Mouse (Mus musculus) common myeloid progenitor, adult 5-6 weeks (primary cell): ENCODE measurements around the gene Pgm3. TPM values are rescaled to one million over a fixed set of nuclear protein-coding genes. Genes with fewer than 3 reads are reported as not detected.
"Not testable (repeated sequence)": the region's sequence is repeated elsewhere in the genome, so short reads cannot be mapped to it uniquely, and the experiment has no call there.

ENCODE experiments used
- ATAC-seq: replicated peaks from 2 replicates; pipeline ENCODE4 v1.8.0; 2016; ENCODE audit warnings: low read depth, mild to moderate bottlenecking, moderate TSS enrichment, inconsistent platforms; ENCODE audit not compliant: poor library complexity, severe bottlenecking
- total RNA-seq: library from RNA; stranded (forward); fragments of 200-1000, 187-1606 nt; gene quantifications from 2 replicates; pipeline ENCODE4 v1.2.3, GENCODE M21; 2017

Gene Pgm3
- 17.1 and 17.7 TPM in 2 replicates for total RNA-seq

DNA sequence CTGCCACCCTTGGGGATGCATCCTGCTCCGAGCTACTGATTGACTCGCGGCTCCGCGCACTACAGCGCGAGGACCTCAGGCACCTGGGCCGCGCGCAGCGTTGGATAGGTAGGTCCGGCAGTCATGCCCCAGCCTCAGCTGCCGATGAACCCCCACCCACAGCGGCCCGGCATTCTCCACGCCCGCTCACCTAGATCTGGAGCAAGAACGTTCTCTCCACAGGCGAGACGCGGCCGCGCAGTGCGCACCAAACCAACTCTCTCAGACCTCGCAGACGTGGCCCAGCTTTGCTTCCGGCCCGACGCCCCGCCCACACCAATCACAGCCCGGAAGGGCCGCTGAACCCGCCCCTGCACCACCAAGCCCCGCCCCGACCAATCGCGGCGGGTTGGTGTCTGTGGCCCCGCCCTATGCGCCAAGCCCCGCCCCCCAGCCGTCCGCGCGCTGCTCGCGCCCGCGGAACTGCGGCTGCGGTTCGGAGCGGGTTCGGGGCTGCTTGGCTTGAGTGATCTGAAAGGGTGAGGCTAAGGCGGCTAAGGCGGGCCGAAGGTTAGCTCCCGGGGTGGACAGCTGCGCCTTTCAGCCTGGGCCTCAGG, at the start of gene Pgm3, which contains the start of gene Rwdd2a:
Gene Pgm3 (minus strand): TSS at position 303 of the 596 bp plus-strand sequence.
Gene Rwdd2a (plus strand): TSS at position 452 of the 596 bp plus-strand sequence.
- ATAC-seq: peak; percentile 90

DNA sequence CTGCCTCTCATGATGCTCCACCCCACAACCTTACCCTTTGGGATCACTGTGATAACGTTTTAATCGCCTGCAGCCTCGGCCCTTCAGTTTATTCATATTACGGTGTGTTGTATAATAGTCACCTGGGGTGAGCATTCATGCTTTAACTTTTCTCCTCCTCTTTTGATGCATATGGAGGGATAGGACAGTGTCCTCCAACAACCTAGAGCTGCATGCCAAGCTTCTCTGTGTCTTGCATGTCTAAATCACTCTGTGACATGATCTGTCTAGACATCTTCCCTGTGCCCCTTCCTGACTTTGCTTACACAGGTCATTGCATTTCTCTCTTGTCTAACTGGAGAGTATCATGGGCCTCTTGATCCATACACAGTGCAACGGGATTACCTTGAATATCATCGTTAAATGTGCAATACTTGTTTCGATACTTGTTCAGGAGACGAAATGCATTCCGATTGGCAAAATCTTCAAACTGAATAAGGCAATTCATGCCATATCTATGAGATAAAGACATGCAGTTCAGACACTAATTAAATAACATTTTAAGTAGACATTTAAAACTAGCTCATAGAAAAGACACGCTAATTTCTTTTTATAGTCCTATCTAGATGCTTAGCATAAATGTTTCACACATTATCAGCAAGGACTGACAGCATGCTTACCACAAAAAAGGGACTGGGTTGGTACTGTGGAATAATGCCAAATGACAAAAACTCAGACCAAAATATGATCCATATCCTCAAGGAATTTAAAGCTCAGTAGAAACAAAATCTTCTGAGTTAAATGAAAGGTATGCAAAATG, 47.9 kb upstream of the Pgm3 start:
- no peak for ATAC-seq

DNA sequence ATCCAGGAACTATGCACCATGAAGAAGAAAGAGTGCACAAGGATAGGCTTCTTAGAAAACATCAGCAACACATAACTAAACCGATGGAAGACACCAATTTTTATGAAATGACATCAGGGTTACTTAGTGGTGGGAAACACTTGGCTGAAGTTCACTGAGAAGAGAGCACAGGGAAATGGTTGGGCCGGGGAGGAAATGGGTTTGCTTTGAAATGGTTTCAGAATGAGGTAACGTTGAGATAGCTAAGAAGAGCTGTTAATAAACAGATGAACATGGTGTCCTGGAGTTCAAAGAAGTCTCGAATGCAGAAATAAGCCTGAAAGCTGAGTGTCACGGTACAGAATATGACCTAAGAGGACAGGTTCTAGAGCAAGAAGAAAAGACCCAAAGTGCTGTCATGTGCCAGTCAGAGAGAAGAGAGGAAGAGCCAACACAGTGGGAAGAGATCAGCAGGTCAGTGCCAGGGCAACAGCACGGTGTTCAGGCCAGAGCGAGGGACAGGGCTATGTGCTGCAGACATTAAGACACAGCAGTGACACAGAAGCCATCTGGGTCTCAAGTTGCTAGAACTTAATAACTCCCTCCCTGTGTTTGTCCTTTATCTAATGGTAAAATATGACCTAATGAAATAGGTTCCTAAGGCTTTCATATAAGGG, 46.3 kb upstream of the Pgm3 start:
- no peak for ATAC-seq

DNA sequence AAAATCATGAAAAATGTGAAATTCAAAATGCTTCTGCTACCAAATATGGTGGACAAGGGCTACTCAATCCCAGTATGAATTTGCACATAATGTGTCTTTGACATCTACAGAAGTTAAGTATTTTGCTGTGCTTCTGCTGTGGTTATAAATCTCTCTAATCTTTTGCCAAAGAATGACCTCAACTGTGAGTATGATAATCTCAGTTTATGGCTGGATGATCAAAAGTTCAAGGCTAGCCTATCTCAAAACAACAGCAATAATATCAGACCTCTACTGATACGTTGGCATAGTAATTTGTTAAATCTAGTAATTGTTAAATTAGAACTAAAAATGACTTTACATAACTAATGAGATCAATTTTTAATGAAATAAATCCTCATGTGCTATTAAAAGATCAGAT, 44.1 kb upstream of the Pgm3 start:
- no peak for ATAC-seq

DNA sequence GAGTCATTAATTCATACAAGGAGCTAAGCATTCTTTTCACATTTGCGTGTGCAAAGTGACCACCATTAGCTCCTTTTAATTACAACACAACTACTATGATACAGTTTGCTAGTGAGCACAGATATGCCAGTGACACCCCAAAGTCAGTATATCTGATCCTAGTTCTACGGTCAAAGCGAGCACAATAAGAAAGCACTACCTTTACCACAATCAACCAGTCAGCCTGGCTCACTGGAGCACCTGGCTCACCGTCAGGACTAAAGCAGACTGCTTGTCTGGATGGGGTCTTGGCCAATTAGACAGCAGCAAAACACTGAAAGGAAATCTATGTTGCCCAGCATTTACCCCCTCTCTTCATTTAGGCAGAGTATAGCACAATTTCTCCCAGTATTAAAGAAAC, 40.4 kb upstream of the Pgm3 start:
- no peak for ATAC-seq

DNA sequence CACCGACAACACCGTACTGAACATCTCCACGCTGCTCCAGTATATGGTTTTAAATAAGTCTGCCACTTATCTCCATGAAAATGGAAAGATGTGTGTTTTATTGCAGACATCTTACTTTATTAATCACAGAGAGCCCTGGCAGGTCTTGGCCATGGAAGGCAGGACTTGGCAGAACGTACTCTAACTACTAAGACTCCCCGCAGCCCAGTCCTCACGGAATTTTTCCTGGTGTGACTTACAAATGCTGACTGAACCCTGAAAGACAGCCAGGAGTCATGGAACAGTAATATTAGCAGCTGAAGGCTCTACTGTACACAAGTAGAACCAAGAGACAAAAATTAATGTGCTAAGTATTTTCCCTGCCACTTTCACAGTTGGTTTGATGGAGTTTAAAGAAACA, 34.1 kb upstream of the Pgm3 start:
- no peak for ATAC-seq

DNA sequence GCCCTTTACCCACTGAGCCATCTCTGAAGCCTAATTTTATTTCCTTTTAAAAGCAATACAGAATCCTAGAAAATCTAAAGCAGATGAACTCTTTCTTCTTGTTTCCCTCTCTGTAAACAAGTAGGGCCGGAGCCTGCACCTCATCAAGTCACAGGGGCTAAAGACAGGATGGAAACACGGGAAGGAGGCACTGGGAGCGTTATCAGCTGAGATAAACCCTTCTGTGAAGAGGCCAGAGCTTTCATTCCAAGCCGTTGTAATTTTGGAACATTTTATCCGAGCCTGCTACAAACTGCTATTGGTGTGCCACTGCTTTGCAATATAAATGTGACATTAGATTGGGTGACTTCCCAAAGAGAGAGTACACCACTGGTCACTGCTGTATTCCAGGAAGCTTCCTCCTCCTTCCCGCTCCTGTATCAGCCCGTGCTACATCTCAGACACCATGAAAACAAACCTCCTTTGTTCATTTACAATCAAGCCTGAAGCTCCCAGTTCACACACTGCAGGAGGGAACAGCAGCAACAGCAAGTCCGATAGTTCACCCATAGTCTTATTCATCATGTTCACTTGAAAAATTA, 28.2 kb upstream of the Pgm3 start:
- no peak for ATAC-seq

DNA sequence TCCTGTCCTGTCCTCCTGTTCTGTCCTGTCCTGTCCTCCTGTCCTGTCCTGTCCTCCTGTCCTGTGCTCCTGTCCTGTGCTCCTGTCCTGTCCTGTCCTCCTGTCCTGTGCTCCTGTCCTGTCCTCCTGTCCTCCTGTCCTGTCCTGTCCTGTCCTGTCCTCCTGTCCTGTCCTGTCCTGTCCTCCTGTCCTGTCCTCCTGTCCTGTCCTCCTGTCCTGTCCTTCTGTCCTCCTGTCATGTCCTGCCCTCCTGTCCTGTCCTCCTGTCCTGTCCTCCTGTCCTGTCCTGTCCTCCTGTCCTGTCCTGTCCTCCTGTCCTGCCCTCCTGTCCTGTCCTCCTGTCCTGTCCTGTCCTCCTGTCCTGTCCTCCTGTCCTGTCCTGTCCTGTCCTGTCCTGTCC, 25.3 kb upstream of the Pgm3 start:
- ATAC-seq: not testable (repeated sequence)

DNA sequence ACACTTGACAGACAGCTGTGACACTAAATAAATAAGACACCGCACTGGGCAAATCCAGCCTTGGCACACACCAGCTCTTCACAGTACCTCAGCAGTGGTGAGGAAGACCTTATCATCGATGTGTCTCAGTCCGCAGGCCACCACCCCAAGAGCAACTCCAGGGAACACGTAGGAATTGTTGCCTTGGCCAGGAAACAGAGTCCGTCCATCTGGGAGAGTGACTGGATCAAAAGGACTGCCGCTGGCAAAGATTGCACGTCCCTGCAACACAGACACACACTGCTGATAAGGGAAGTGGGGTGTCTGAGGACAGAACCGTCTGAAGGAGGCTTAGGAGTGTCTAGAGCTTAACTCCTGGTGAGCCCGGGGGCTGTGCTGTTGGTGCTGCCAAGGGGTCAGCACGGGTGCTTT, 22.7 kb upstream of the Pgm3 start:
- ATAC-seq: not testable (repeated sequence)

DNA sequence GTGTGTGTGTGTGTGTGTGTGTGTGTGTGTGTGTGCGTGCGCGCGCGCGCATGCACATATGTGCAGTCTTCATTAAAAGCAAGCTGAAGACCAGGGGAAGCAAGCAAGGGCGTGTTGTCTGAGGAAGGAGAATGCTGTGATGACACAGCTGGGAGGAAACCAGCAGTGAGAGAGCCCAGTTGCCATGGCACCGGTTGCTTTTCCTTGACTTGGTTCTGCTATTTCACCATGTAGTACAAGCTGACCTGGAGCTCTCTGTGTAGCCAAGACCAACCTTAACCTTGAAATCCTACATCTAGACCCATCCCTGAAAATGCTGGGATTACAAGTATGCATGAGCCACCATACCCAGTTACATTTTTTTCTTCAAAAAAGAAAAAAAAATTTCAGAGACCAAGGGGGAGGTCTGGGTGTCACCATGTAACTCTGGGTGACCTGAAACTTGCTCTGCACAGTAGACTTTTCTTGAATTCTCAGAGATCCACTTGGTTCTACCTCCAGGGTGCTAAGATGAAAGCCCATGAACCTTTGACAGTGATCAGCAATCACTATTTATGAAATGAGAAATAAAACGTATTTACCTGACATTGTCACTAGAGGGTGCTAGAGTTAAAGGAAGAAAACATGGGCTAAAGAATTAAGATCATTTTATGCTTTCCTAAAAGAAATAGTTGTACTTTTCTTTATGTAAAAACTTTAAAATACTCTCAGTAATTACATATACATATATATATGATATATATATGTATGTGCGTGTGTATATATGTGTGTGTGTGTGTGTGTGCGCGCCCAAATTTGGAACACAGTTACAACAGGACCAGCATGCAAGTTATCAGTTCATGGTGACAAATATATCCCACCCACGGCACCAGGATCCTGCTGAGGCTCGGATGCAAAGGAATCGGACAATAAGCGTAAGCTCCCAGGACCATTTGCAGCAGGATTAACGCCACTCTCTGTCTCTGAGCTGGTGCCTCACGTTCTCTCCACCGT, 21.3 kb upstream of the Pgm3 start:
- peak; percentile 95 for ATAC-seq

DNA sequence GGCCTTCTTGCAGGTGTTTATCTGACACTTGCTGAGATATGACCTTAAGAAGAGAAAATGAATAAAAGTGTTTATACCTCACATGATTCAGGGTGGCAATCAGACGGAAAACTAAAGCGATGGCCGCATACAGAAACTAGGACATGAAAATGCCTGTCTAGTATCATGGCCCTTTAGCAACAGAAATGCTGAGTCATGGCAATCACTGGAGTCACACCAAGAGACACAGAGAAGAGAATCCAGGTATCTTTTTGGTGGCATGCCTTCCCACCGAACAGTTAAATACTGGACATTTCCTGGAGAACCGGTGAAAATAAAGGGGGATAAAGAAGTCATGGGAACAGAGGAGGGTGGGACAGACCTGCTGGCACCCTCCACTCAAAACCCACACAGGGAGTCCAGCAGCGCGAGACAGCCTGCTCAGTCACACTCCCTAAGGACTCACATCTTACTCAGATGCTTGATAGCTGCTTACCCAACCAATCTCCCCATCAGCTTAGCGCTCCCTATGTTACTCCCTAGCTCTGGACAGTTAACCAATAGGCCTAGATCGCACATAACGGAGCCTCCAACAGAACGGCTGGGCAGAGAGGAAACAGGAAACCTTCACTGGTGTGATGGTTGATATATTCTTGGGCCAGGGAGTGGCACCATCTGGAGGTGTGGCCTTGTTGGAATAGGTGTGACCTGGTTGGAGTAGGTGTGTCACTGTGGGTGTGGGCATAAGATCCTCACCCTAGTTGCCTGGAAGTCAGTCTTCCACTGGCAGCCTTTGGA, 15.6 kb upstream of the Pgm3 start:
- no peak; the same call in 1 of the 2 replicates for ATAC-seq

DNA sequence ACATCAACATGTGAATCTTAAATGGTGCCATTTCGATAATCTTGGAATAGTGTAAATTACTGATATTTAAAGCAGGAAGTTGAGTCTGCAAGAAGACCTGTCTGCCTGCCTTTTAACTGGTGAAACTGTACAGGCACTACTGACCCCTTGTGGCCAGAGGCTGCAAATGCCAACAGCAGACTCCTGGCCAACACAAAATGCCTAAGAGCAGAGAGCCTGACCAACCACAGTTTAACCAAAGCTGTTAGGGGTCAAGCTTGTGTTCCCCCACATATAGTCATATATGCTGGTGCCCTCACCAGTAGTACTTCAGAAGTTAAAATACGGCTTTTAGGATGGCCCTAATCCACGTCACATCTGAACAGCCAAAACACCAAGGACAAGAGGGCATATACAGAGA, 12.1 kb upstream of the Pgm3 start:
- peak; percentile 82 for ATAC-seq

DNA sequence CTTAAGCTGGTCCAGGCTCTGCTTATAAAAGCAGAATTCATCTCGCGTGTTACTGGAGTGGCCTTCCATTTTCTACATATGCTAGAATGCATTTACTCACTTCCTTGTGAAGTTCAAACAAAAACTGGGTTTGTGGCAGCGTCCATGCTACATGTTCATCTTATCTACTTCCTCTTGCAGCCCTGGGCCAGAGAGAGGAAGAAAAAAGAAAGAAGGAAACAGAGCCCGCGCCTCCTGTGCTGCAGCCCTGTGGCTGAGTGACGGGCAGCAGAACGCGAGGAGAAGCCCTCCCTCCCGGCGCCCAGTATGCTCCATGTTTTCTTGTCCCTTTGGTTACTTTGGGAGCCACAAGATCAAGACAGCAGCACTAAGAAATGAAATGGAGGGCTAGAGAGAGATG, 8.0 kb upstream of the Pgm3 start:
- peak; percentile 92 for ATAC-seq

DNA sequence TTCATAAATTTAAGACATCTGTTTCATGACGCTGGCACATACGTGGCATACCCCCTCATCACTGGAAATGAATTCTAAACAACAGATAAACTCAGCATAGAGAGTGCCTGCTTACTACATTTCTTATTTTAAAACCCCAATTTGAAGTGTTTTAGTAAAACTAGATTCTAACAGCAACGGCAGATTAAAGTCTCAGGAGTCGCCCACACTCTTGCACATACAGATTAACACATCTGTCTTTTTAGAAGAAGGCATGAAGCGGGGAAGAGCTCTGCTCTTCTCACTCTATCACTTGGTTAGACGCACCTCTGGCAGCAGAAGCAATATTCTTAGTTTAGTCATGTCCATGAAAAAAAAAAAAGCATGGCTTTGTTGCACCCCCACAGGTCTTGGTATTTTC, 3.5 kb upstream of the Pgm3 start:
- ATAC-seq: no peak

DNA sequence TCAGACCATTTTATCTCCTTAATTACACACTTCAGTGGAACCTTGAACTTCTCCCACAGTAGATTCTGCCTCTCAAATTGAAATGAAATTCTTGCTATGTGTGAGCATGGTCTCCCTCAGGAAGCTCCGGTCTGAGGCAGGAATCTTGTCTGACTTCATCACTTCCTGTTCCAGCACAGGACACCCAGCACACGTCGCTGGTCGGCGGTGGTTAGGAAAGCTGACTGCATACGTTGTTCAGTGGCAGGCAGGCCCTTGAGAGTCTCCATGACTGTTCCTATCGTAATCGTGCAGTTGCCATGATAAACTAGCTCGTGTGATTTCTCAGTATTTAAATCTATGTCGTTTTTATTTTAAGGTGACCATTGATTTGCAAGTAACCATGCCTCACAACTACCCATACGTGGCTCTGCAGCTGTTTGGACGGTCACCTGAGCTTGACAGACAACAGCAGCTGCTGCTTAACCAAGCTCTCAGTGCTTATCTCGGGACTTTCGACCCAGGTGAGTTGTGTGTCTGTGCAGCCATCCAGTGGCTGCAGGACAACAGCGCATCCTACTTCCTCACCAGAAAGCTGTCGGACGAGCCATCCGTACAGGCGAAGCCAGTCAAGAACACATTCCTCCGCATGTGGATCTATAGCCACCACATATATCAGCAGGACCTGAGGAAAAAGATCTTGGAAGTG, 2.1 kb upstream of the Pgm3 start:
- ATAC-seq: 0 out of 2 replicates have a peak, but pooled peaks have one; percentile 6

DNA sequence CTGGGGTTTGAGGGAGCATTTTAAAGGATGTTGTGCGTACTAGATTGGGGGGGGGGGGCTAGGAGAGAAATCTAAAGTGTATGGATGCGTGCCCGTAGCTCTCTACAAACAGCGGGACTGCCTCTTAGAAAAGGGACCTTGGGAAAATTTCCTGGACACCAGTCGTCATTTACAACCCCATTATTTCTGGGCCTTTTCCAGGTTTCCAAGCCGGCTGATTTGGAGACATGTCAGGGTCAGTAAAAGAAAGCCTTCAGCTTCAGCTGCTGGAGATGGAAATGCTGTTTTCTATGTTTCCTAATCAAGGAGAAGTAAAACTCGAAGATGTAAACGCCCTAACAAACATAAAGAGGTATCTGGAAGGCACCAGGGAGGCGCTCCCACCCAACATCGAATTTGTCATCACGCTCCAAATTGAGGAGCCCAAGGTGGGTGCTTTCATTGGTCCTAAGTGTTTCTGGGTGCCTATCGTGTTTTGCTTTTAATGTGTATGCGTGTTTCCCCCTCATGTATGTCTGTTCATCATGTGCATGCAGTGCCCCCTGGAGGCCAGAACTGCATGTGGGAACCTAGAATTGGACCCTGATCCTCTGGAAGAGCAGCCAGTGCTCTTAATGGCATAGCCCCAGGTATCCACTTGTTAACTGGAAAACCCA, 1.1 kb upstream of the Pgm3 start:
- ATAC-seq: peak; percentile 79

DNA sequence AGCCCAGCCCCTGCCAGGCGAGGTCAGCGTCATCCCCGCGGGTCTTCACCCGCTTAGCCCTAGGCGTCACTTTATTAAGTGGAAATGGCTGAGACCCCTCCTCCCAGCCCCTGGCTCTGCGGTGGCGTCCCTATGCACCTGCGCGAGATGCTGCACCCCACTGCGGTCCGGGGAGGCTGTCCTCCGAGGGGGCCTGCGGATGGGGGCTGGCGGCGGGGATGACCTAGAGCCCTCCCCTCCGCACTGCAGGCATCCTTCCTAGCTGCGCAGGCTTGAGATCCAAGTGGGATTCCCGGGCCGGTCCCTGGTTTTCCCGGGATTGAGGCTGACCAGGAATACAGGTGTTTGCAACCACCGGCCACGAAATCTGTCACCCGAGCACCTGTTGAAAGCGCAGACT, 554 bp upstream of the Pgm3 start:
- ATAC-seq: peak; percentile 20

DNA sequence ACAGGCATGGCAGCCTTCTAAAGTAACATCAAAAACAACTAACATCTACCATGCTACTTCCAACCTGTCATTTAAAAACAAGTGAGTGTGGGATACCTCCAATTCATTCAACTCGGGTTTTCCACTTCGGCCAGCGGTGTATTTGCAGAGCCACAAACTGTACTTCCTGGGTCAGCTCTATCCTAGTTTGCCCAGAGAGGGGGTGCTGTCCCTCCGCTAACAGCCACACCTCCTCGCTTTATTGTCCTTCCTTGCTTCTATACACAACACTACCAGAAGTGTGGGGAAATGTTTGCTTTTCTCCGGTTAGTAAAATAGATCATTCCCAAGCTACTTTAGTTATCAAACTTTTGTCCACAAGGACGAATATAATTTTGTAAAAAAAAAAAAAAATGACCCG, 696 bp downstream of the Pgm3 start:
- no peak for ATAC-seq
